Mouse (Mus musculus): ENCODE data around the gene Vwa3b. TPM values are rescaled to one million over a fixed set of nuclear protein-coding genes. Genes with fewer than 3 reads are reported as not detected.

Vwa3b gene
- total and polyA plus RNA-seq, 2 experiments = 0.37 to 0.40 TPM

- Histone ChIP-seq H3K4me1 (ENCODE audit: control insufficient read depth, insufficient read depth, low read length) (no peaks in the 10 kb centered on the region), H3K27ac (replicated peaks; ENCODE audit: insufficient read depth, low read depth, low read length) (no peak overlapping the region), H3K36me3 (ENCODE audit: control insufficient read depth, insufficient read depth, low read length) (no peaks in the 10 kb centered on the region), H3K27me3 (ENCODE audit: control insufficient read depth, insufficient read depth, low read length) (no peaks in the 10 kb centered on the region), H3K9ac (ENCODE audit: low read depth, low read length) (no peak overlapping the region), H3K79me2 (ENCODE audit: control insufficient read depth, insufficient read depth, low read length) (no peaks in the 10 kb centered on the region), H3K4me3 (ENCODE audit: insufficient read depth, low read depth, low read length) (no peak overlapping the region)
- 73% methylated on average over 6 of the region's 6 CpGs for WGBS
- no peak for DNase-seq (ENCODE audit: extremely low read depth, low read depth, low spot score)
- TF ChIP-seq CTCF (IDR thresholded peaks at IDR 0.05; ENCODE audit: low read depth, low read length) = no peak
- TF ChIP-seq POLR2A (IDR thresholded peaks at IDR 0.05; ENCODE audit: extremely low read depth, insufficient read depth, low read length) = no peak
Observed at GRCm38 (mm10) chr1:37166066-37166465, 139.7 kb downstream of the Vwa3b start.

- DNase-seq (ENCODE audit: extremely low read depth, low read depth, low spot score) = no peak
- 77% methylated on average over 7 of the region's 7 CpGs for WGBS
- H3K27me3 ChIP-seq (ENCODE audit: control insufficient read depth, insufficient read depth, low read length) = no peaks in the 10 kb centered on the region
- TF ChIP-seq POLR2A (IDR thresholded peaks at IDR 0.05; ENCODE audit: extremely low read depth, insufficient read depth, low read length) = no peak
- no peak for TF ChIP-seq CTCF (IDR thresholded peaks at IDR 0.05; ENCODE audit: low read depth, low read length)
- H3K4me3 ChIP-seq (ENCODE audit: insufficient read depth, low read depth, low read length) = no peak overlapping the region
- H3K4me1 ChIP-seq (ENCODE audit: control insufficient read depth, insufficient read depth, low read length) = no peaks in the 10 kb centered on the region
- H3K9ac ChIP-seq (ENCODE audit: low read depth, low read length) = no peak overlapping the region
- no peak overlapping the region for H3K27ac ChIP-seq (replicated peaks; ENCODE audit: insufficient read depth, low read depth, low read length)
- no peaks in the 10 kb centered on the region for H3K79me2 ChIP-seq (ENCODE audit: control insufficient read depth, insufficient read depth, low read length)
- no peaks in the 10 kb centered on the region for H3K36me3 ChIP-seq (ENCODE audit: control insufficient read depth, insufficient read depth, low read length)
Observed at GRCm38 (mm10) chr1:37167918-37168317, 141.5 kb downstream of the Vwa3b start.

- TF ChIP-seq CTCF (IDR thresholded peaks at IDR 0.05; ENCODE audit: low read depth, low read length) = no peak
- no peak for TF ChIP-seq POLR2A (IDR thresholded peaks at IDR 0.05; ENCODE audit: extremely low read depth, insufficient read depth, low read length)
- Histone ChIP-seq H3K27ac (replicated peaks; ENCODE audit: insufficient read depth, low read depth, low read length) (no peak overlapping the region), H3K27me3 (ENCODE audit: control insufficient read depth, insufficient read depth, low read length) (no peaks in the 10 kb centered on the region), H3K36me3 (ENCODE audit: control insufficient read depth, insufficient read depth, low read length) (no peaks in the 10 kb centered on the region), H3K4me3 (ENCODE audit: insufficient read depth, low read depth, low read length) (no peak overlapping the region), H3K9ac (ENCODE audit: low read depth, low read length) (no peak overlapping the region), H3K4me1 (ENCODE audit: control insufficient read depth, insufficient read depth, low read length) (no peaks in the 10 kb centered on the region), H3K79me2 (ENCODE audit: control insufficient read depth, insufficient read depth, low read length) (no peaks in the 10 kb centered on the region)
- DNase-seq (ENCODE audit: extremely low read depth, low read depth, low spot score) = no peak
- 87% methylated on average over 2 of the region's 2 CpGs for WGBS
Observed at GRCm38 (mm10) chr1:37177874-37178273, 151.5 kb downstream of the Vwa3b start.

GRCm38 (mm10) chr1:37179852-37180251, 153.5 kb downstream of the Vwa3b start:
- Histone ChIP-seq H3K27ac (replicated peaks; ENCODE audit: insufficient read depth, low read depth, low read length) (no peak overlapping the region), H3K36me3 (ENCODE audit: control insufficient read depth, insufficient read depth, low read length) (no peaks in the 10 kb centered on the region), H3K9ac (ENCODE audit: low read depth, low read length) (no peak overlapping the region), H3K79me2 (ENCODE audit: control insufficient read depth, insufficient read depth, low read length) (no peaks in the 10 kb centered on the region), H3K4me1 (ENCODE audit: control insufficient read depth, insufficient read depth, low read length) (no peaks in the 10 kb centered on the region), H3K27me3 (ENCODE audit: control insufficient read depth, insufficient read depth, low read length) (no peaks in the 10 kb centered on the region), H3K4me3 (ENCODE audit: insufficient read depth, low read depth, low read length) (no peak overlapping the region)
- 71% methylated on average over 5 of the region's 5 CpGs for WGBS
- DNase-seq (ENCODE audit: extremely low read depth, low read depth, low spot score) = no peak
- TF ChIP-seq CTCF (IDR thresholded peaks at IDR 0.05; ENCODE audit: low read depth, low read length) (no peak), POLR2A (IDR thresholded peaks at IDR 0.05; ENCODE audit: extremely low read depth, insufficient read depth, low read length) (no peak)

GRCm38 (mm10) chr1:37187050-37187449, 160.7 kb downstream of the Vwa3b start:
- no peak overlapping the region for H3K4me3 ChIP-seq (ENCODE audit: insufficient read depth, low read depth, low read length)
- TF ChIP-seq POLR2A (IDR thresholded peaks at IDR 0.05; ENCODE audit: extremely low read depth, insufficient read depth, low read length) = no peak
- no peak for TF ChIP-seq CTCF (IDR thresholded peaks at IDR 0.05; ENCODE audit: low read depth, low read length)
- 72% methylated on average over 6 of the region's 6 CpGs for WGBS
- no peak overlapping the region for H3K9ac ChIP-seq (ENCODE audit: low read depth, low read length)
- no peak for DNase-seq (ENCODE audit: extremely low read depth, low read depth, low spot score)
- no peaks in the 10 kb centered on the region for H3K79me2 ChIP-seq (ENCODE audit: control insufficient read depth, insufficient read depth, low read length)
- H3K4me1 ChIP-seq (ENCODE audit: control insufficient read depth, insufficient read depth, low read length) = no peaks in the 10 kb centered on the region
- H3K36me3 ChIP-seq (ENCODE audit: control insufficient read depth, insufficient read depth, low read length) = no peaks in the 10 kb centered on the region
- no peak overlapping the region for H3K27ac ChIP-seq (replicated peaks; ENCODE audit: insufficient read depth, low read depth, low read length)
- no peaks in the 10 kb centered on the region for H3K27me3 ChIP-seq (ENCODE audit: control insufficient read depth, insufficient read depth, low read length)

GRCm38 (mm10) chr1:37194607-37195006, 168.2 kb downstream of the Vwa3b start:
- TF ChIP-seq CTCF (IDR thresholded peaks at IDR 0.05; ENCODE audit: low read depth, low read length) = no peak
- TF ChIP-seq POLR2A (IDR thresholded peaks at IDR 0.05; ENCODE audit: extremely low read depth, insufficient read depth, low read length) = no peak
- no peaks in the 10 kb centered on the region for H3K4me1 ChIP-seq (ENCODE audit: control insufficient read depth, insufficient read depth, low read length)
- WGBS = 62% methylated on average over 4 of the region's 4 CpGs
- no peak overlapping the region for H3K27ac ChIP-seq (replicated peaks; ENCODE audit: insufficient read depth, low read depth, low read length)
- no peaks in the 10 kb centered on the region for H3K36me3 ChIP-seq (ENCODE audit: control insufficient read depth, insufficient read depth, low read length)
- H3K9ac ChIP-seq (ENCODE audit: low read depth, low read length) = no peak overlapping the region
- no peaks in the 10 kb centered on the region for H3K79me2 ChIP-seq (ENCODE audit: control insufficient read depth, insufficient read depth, low read length)
- DNase-seq (ENCODE audit: extremely low read depth, low read depth, low spot score) = no peak
- H3K27me3 ChIP-seq (ENCODE audit: control insufficient read depth, insufficient read depth, low read length) = no peaks in the 10 kb centered on the region
- H3K4me3 ChIP-seq (ENCODE audit: insufficient read depth, low read depth, low read length) = no peak overlapping the region

All from liver, adult 2 months (tissue).